Mouse (Mus musculus): ENCODE data around the gene Tkt. TPM values are rescaled to one million over a fixed set of nuclear protein-coding genes. Genes with fewer than 3 reads are reported as not detected.

Tkt gene
- polyA plus RNA-seq, 1 experiment: 269 TPM

DNA sequence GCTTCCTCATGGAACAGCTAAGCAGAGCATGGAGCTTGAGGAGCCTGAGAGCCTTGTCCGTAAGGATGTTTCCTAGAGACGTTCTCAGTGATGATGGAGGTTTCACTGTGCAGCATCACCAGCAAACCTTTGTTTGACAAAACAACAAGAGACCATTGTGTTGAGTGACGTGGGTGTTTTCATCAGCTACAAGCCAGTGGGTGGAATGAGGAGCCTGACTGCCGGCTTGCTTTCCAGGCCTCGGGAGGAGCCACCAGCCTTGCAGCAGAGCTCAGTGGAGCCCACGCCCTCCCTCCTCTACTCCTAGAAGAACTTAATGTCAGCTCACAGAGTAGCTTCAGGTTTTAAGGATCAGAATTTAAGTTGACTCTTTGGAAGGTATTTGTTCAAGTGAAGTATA, 24.8 kb upstream of the Tkt start:
- no peaks in the 10 kb centered on the region for H3K4me1 ChIP-seq (replicated peaks; ENCODE audit: control insufficient read depth, insufficient read depth, low read length)
- DNase-seq: no peak
- no peak for TF ChIP-seq CTCF (IDR thresholded peaks at IDR 0.05; ENCODE audit: borderline replicate concordance, control insufficient read depth, extremely low read depth, insufficient read depth, low read length, poor library complexity)
- no peak for TF ChIP-seq POLR2A (IDR thresholded peaks at IDR 0.05; ENCODE audit: control insufficient read depth, extremely low read depth, insufficient read depth, low read length, poor library complexity)
- WGBS: 95% methylated on average over 6 of the region's 6 CpGs
- H3K27ac ChIP-seq (ENCODE audit: control insufficient read depth, insufficient read depth, low read length): no peak overlapping the region
- no peak overlapping the region for H3K4me3 ChIP-seq (ENCODE audit: control insufficient read depth, insufficient read depth, low read length)
- no peaks in the 10 kb centered on the region for H3K27me3 ChIP-seq (ENCODE audit: control insufficient read depth, insufficient read depth, low read length)
- peaks cover 72% of the 10 kb centered on the region for H3K36me3 ChIP-seq (ENCODE audit: control insufficient read depth, insufficient read depth, low read length)

DNA sequence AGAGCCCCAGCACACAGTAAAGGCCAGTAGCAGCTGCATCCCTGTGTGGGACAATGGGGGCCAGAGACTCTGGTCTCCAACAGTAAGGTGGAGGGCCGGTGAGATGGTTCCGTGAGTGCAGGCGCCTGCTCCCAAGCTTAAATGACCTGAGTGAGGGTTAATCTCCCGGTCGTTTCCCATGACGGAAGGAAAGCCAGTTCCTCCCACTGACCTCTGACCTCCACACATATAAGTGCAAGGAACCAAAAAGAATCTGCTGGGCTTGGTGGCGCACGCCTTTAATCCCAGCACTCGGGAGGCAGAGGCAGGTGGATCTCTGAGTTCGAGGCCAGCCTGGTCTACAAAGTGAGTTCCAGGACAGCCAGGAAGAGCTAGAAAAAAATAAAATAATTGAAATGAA, 19.8 kb upstream of the Tkt start:
- Histone ChIP-seq H3K27ac (ENCODE audit: control insufficient read depth, insufficient read depth, low read length) (no peak overlapping the region), H3K4me1 (replicated peaks; ENCODE audit: control insufficient read depth, insufficient read depth, low read length) (no peaks in the 10 kb centered on the region), H3K27me3 (ENCODE audit: control insufficient read depth, insufficient read depth, low read length) (no peaks in the 10 kb centered on the region), H3K36me3 (ENCODE audit: control insufficient read depth, insufficient read depth, low read length) (peaks cover 28% of the 10 kb centered on the region), H3K4me3 (ENCODE audit: control insufficient read depth, insufficient read depth, low read length) (no peak overlapping the region)
- 96% methylated on average over 10 of the region's 10 CpGs for WGBS
- TF ChIP-seq CTCF (IDR thresholded peaks at IDR 0.05; ENCODE audit: borderline replicate concordance, control insufficient read depth, extremely low read depth, insufficient read depth, low read length, poor library complexity) (no peak), POLR2A (IDR thresholded peaks at IDR 0.05; ENCODE audit: control insufficient read depth, extremely low read depth, insufficient read depth, low read length, poor library complexity) (no peak)
- DNase-seq: no peak

DNA sequence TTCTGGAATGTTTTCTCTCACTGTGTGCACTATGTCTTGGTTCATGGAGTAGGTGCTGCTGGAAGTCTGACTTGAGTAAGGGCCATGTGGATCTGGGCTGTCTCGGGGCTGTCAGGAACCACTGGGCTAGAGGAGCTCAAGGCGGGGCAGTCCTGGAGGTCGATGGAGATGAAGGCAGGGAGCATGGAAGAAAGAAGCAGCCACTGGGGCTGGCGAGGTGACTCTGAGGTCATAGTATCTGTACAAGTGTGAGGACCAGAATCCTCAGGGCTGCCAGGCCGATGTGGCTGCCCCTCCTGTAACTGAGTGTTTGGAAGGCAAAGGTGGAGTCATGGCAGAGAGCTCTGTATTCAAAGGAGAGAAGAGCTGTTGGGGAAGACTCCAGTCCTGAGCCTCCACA, 19.2 kb upstream of the Tkt start:
- no peak for TF ChIP-seq POLR2A (IDR thresholded peaks at IDR 0.05; ENCODE audit: control insufficient read depth, extremely low read depth, insufficient read depth, low read length, poor library complexity)
- no peak for TF ChIP-seq CTCF (IDR thresholded peaks at IDR 0.05; ENCODE audit: borderline replicate concordance, control insufficient read depth, extremely low read depth, insufficient read depth, low read length, poor library complexity)
- Histone ChIP-seq H3K4me1 (replicated peaks; ENCODE audit: control insufficient read depth, insufficient read depth, low read length) (no peaks in the 10 kb centered on the region), H3K27me3 (ENCODE audit: control insufficient read depth, insufficient read depth, low read length) (no peaks in the 10 kb centered on the region), H3K27ac (ENCODE audit: control insufficient read depth, insufficient read depth, low read length) (no peak overlapping the region), H3K36me3 (ENCODE audit: control insufficient read depth, insufficient read depth, low read length) (peaks cover 22% of the 10 kb centered on the region), H3K4me3 (ENCODE audit: control insufficient read depth, insufficient read depth, low read length) (no peak overlapping the region)
- WGBS: 94% methylated on average over 5 of the region's 5 CpGs
- no peak for DNase-seq

DNA sequence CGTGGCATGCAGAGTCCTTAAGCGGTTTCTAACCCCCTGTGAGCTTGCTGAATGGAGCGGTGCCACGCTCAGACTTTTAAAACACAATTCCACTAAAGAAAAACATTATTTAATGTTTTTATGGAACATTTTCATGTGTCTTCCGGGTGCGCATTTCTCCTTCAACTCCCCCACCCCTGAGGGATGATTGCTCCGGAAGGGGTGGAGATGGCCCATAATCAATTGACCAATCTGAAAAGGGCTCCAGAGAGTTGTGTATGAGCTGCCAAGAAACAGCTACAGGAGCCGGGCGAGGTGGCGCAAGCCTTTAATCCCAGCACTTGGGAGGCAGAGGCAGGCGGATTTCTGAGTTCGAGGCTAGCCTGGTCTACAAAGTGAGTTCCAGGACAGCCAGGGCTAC, 18.7 kb upstream of the Tkt start:
- DNase-seq: no peak
- H3K4me1 ChIP-seq (replicated peaks; ENCODE audit: control insufficient read depth, insufficient read depth, low read length): no peaks in the 10 kb centered on the region
- 95% methylated on average over 12 of the region's 12 CpGs for WGBS
- TF ChIP-seq CTCF (IDR thresholded peaks at IDR 0.05; ENCODE audit: borderline replicate concordance, control insufficient read depth, extremely low read depth, insufficient read depth, low read length, poor library complexity) (no peak), POLR2A (IDR thresholded peaks at IDR 0.05; ENCODE audit: control insufficient read depth, extremely low read depth, insufficient read depth, low read length, poor library complexity) (no peak)
- H3K27me3 ChIP-seq (ENCODE audit: control insufficient read depth, insufficient read depth, low read length): no peaks in the 10 kb centered on the region
- no peak overlapping the region for H3K27ac ChIP-seq (ENCODE audit: control insufficient read depth, insufficient read depth, low read length)
- H3K4me3 ChIP-seq (ENCODE audit: control insufficient read depth, insufficient read depth, low read length): no peak overlapping the region
- H3K36me3 ChIP-seq (ENCODE audit: control insufficient read depth, insufficient read depth, low read length): peaks cover 20% of the 10 kb centered on the region

DNA sequence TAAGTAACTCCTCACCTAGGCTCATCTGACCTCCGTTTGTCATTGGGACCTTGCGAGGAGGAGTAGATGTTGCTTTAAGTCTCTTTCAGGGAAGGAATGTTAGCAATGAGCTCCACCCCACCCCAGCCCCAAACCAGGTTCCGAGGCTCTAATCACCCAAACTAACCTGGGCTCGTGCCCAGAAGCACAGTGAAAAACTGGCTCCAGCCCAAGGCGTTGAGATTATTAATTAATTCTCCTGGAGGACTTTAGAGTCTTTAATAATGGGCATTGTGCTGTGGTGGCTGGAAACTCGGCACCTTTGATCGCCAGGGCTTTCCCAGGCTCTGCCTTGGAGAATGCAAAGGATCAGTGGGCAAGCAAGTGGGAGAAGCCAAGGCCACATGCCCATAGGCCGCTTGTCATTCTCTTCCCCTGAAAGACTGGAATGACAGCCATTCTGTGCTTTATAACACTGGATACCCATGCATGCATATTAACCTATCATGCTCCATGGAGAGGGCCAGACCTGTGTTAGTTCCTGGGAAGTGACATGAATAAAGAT, 17.4 kb upstream of the Tkt start:
- 93% methylated on average over 8 of the region's 8 CpGs for WGBS
- no peaks in the 10 kb centered on the region for H3K27me3 ChIP-seq (ENCODE audit: control insufficient read depth, insufficient read depth, low read length)
- H3K4me3 ChIP-seq (ENCODE audit: control insufficient read depth, insufficient read depth, low read length): no peak overlapping the region
- peaks cover 9% of the 10 kb centered on the region for H3K36me3 ChIP-seq (ENCODE audit: control insufficient read depth, insufficient read depth, low read length)
- H3K27ac ChIP-seq (ENCODE audit: control insufficient read depth, insufficient read depth, low read length): no peak overlapping the region
- TF ChIP-seq POLR2A (IDR thresholded peaks at IDR 0.05; ENCODE audit: control insufficient read depth, extremely low read depth, insufficient read depth, low read length, poor library complexity) (no peak), CTCF (IDR thresholded peaks at IDR 0.05; ENCODE audit: borderline replicate concordance, control insufficient read depth, extremely low read depth, insufficient read depth, low read length, poor library complexity) (no peak)
- H3K4me1 ChIP-seq (replicated peaks; ENCODE audit: control insufficient read depth, insufficient read depth, low read length): no peaks in the 10 kb centered on the region
- no peak for DNase-seq

DNA sequence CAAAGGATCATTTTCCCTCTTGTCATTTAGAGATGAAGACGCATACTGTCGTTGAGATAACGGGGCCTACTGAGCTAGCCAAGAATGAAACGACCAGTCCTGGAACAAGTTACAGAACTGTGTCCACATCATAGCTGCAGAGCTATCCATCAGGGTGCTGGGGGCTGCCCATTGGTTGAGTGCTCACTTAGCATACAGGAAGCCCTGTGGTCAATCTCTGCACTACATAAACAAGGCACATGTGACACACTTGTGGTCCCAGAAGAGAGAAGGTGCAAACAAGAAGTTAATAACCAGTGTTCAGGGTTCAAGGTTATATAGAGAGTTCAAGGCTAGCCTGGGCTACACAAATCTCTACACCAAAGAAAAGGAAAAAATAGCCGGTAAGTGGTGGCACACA, 16.7 kb upstream of the Tkt start:
- no peak for DNase-seq
- Histone ChIP-seq H3K36me3 (ENCODE audit: control insufficient read depth, insufficient read depth, low read length) (peaks cover 2% of the 10 kb centered on the region), H3K4me1 (replicated peaks; ENCODE audit: control insufficient read depth, insufficient read depth, low read length) (no peaks in the 10 kb centered on the region), H3K27me3 (ENCODE audit: control insufficient read depth, insufficient read depth, low read length) (no peaks in the 10 kb centered on the region), H3K27ac (ENCODE audit: control insufficient read depth, insufficient read depth, low read length) (no peak overlapping the region), H3K4me3 (ENCODE audit: control insufficient read depth, insufficient read depth, low read length) (no peak overlapping the region)
- TF ChIP-seq POLR2A (IDR thresholded peaks at IDR 0.05; ENCODE audit: control insufficient read depth, extremely low read depth, insufficient read depth, low read length, poor library complexity) (no peak), CTCF (IDR thresholded peaks at IDR 0.05; ENCODE audit: borderline replicate concordance, control insufficient read depth, extremely low read depth, insufficient read depth, low read length, poor library complexity) (no peak)
- WGBS: 88% methylated on average over 5 of the region's 5 CpGs

DNA sequence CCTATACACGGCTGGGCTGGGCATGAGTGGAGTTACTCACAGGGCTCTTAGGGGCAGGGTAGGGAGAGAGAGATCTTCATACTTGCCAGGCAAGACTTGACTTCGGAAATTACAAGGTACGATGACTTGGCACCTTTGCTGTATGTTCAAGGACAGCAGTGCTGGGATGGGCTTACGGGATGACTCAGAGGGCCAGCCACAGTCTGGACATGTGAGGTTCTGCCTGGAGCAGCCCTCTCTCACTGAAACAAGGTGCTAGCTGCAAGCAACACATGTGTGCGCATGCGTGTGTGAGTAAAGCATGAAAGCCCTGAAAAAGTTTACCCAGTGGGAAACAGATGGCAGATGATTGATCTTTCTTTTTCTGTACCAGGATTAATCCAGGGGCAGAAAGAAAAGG, 16.3 kb upstream of the Tkt start:
- Histone ChIP-seq H3K4me1 (replicated peaks; ENCODE audit: control insufficient read depth, insufficient read depth, low read length) (no peaks in the 10 kb centered on the region), H3K4me3 (ENCODE audit: control insufficient read depth, insufficient read depth, low read length) (no peak overlapping the region), H3K36me3 (ENCODE audit: control insufficient read depth, insufficient read depth, low read length) (no peaks in the 10 kb centered on the region), H3K27me3 (ENCODE audit: control insufficient read depth, insufficient read depth, low read length) (no peaks in the 10 kb centered on the region), H3K27ac (ENCODE audit: control insufficient read depth, insufficient read depth, low read length) (no peak overlapping the region)
- no peak for DNase-seq
- 94% methylated on average over 6 of the region's 6 CpGs for WGBS
- no peak for TF ChIP-seq CTCF (IDR thresholded peaks at IDR 0.05; ENCODE audit: borderline replicate concordance, control insufficient read depth, extremely low read depth, insufficient read depth, low read length, poor library complexity)
- no peak for TF ChIP-seq POLR2A (IDR thresholded peaks at IDR 0.05; ENCODE audit: control insufficient read depth, extremely low read depth, insufficient read depth, low read length, poor library complexity)

Data from thymus, adult 2 months (tissue).